Mouse (Mus musculus): ENCODE results near the gene Hspg2. TPM values are rescaled to one million over a fixed set of nuclear protein-coding genes. Genes with fewer than 3 reads are reported as not detected.
A peak's percentile ranks its signal among the peaks of the same experiment; 100 is the strongest.

Hspg2 gene
- polyA plus RNA-seq, 1 experiment from 2014 or later = 56.3 TPM

DNA sequence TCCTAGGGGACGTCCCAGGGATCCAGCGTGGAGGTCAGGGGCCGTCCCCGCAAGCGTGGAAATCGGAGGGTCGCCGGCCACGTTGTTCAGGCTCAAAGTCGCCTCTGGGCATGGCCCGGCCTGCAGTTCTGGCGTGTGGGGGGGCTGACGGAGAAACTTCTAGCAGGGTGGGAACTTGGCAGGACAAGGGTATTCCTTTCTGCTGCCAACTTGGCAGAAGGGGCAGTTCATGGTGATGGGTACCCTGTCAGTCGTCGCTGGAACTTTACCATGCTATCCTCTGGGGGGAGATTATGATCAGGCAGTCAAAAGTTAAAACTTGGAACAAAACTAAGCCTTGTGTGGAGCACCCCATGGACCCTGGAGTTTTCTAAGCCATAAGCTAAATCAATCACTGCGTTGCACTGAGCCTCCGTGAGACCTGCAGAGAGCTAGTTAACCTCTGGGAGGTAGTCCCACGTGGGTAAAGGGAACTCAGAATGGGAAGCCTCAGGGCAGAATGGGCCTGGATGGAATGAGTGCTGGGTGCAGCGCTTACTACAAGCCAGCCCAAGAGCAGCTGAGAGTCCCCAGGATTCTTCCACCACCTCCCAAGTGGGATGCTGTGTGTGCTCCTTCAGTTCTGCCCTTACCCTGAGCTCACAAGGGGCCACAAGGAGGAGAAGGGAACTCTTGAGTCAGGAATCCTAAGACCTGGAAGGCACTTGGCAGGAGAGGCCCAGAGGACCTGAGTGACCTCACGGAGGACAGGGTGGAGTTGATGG, 694 bp downstream of the Hspg2 start:
- Histone ChIP-seq H3K4me1 (ENCODE audit: control insufficient read depth, insufficient read depth, low read length) (peaks cover 67% of the 10 kb centered on the region), H3K36me3 (ENCODE audit: control insufficient read depth, insufficient read depth) (no peaks in the 10 kb centered on the region), H3K27ac (ENCODE audit: low read length) (peak overlapping the region; percentile 84), H3K4me3 (ENCODE audit: low read length) (peak overlapping the region; percentile 72), H3K4me2 (ENCODE audit: low read depth, low read length) (peak overlapping the region; percentile 82), H3K9ac (ENCODE audit: low read length) (peak overlapping the region; percentile 96), H3K9me3 (replicated peaks; ENCODE audit: control insufficient read depth, low read length) (no peaks in the 10 kb centered on the region), H3K27me3 (ENCODE audit: control insufficient read depth, insufficient read depth, low read length) (no peaks in the 10 kb centered on the region)
- WGBS = 4% methylated on average over 20 of the region's 20 CpGs
- no peak; the same call in 1 of the 2 replicates for ATAC-seq (replicated peaks; ENCODE audit: extremely low read depth, insufficient read depth, low FRiP score)

DNA sequence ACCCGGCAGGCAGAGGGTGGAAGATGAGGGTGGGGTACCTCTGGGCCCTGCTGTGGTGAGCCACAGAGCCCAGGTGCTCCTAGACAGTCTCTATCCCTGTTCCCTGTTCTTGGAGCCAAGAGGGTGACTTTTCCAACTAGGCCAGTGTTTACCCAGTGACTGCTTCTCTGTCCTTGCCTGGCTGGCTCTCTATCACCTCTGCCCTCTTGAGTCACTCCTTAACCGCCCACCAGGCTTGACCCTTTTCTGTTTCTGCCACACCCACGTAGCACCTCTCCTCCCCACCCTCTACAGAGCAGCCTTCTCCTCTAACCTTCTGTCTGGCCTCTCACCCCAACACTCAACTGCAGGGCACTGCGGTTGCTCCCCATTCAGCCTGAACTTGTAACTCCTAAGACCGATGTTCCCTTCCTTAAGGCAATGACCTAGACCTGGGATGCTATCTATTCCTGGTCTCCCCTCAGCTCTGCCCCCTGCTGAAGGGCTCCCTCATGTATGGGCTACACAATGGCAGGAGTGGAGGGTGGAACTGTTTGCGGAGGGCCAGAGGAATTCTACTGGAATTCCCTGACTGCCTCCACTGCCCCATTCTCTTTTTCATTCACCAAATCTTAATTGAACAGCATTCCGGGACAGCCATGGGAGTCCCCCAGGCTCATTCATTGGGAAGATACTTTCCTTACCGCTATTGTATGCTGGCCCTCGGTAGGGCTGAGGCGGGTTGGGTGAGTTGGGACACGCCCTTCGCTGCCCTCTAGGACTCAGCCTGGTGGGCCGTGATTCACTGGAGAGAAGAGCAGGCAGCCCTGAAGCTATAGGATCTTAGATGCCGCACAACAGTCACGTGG, 1.5 kb downstream of the Hspg2 start:
- H3K27ac ChIP-seq (ENCODE audit: low read length) = peak overlapping the region; percentile 84
- H3K4me1 ChIP-seq (ENCODE audit: control insufficient read depth, insufficient read depth, low read length) = peaks cover 71% of the 10 kb centered on the region
- H3K9ac ChIP-seq (ENCODE audit: low read length) = peak overlapping the region; percentile 96
- no peaks in the 10 kb centered on the region for H3K27me3 ChIP-seq (ENCODE audit: control insufficient read depth, insufficient read depth, low read length)
- WGBS = 24% methylated on average over 15 of the region's 15 CpGs
- peak overlapping the region; percentile 82 for H3K4me2 ChIP-seq (ENCODE audit: low read depth, low read length)
- H3K36me3 ChIP-seq (ENCODE audit: control insufficient read depth, insufficient read depth) = no peaks in the 10 kb centered on the region
- no peak for ATAC-seq (replicated peaks; ENCODE audit: extremely low read depth, insufficient read depth, low FRiP score)
- no peaks in the 10 kb centered on the region for H3K9me3 ChIP-seq (replicated peaks; ENCODE audit: control insufficient read depth, low read length)
- H3K4me3 ChIP-seq (ENCODE audit: low read length) = peak overlapping the region; percentile 72

- WGBS = 29% methylated on average over 9 of the region's 9 CpGs
- peak overlapping the region; percentile 72 for H3K4me3 ChIP-seq (ENCODE audit: low read length)
- no peaks in the 10 kb centered on the region for H3K9me3 ChIP-seq (replicated peaks; ENCODE audit: control insufficient read depth, low read length)
- peaks cover 74% of the 10 kb centered on the region for H3K4me1 ChIP-seq (ENCODE audit: control insufficient read depth, insufficient read depth, low read length)
- peak overlapping the region; percentile 82 for H3K4me2 ChIP-seq (ENCODE audit: low read depth, low read length)
- no peaks in the 10 kb centered on the region for H3K27me3 ChIP-seq (ENCODE audit: control insufficient read depth, insufficient read depth, low read length)
- H3K36me3 ChIP-seq (ENCODE audit: control insufficient read depth, insufficient read depth) = no peaks in the 10 kb centered on the region
- ATAC-seq (replicated peaks; ENCODE audit: extremely low read depth, insufficient read depth, low FRiP score) = no peak
- H3K27ac ChIP-seq (ENCODE audit: low read length) = peak overlapping the region; percentile 84
- peak overlapping the region; percentile 96 for H3K9ac ChIP-seq (ENCODE audit: low read length)
These were observed 2.2 kb downstream of the Hspg2 start for GRCm38 (mm10) chr4:137470701-137471317.

GRCm38 (mm10) chr4:137471326-137471725, 2.8 kb downstream of the Hspg2 start:
- peak overlapping the region; percentile 96 for H3K9ac ChIP-seq (ENCODE audit: low read length)

DNA sequence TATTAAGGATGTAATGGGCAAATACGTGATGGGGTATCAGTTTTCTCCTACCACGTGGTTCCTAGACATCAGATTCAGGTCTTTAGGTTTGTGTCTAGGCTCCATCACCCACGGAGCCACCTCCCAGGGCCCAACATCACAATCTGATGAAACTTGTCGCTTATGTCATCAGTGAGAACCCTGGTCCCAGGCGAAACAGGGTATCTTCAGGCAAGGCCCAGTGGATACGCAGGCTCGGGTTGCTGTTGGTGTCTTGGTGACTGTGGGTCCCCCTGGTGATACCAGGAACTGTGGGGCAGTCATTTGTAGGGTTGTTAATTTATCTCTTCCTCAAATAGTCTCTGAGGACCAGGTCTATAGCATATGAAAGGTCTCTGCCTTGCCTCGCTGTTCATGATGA, 4.7 kb downstream of the Hspg2 start:
- no peak for ATAC-seq (replicated peaks; ENCODE audit: extremely low read depth, insufficient read depth, low FRiP score)
- Histone ChIP-seq H3K4me1 (ENCODE audit: control insufficient read depth, insufficient read depth, low read length) (peaks cover 84% of the 10 kb centered on the region), H3K9ac (ENCODE audit: low read length) (peak overlapping the region; percentile 59), H3K4me2 (ENCODE audit: low read depth, low read length) (peak overlapping the region; percentile 82), H3K27ac (ENCODE audit: low read length) (peak overlapping the region; percentile 81), H3K27me3 (ENCODE audit: control insufficient read depth, insufficient read depth, low read length) (no peaks in the 10 kb centered on the region), H3K36me3 (ENCODE audit: control insufficient read depth, insufficient read depth) (no peaks in the 10 kb centered on the region), H3K4me3 (ENCODE audit: low read length) (peak overlapping the region; percentile 24), H3K9me3 (replicated peaks; ENCODE audit: control insufficient read depth, low read length) (no peaks in the 10 kb centered on the region)
- 59% methylated on average over 8 of the region's 8 CpGs for WGBS

More at GRCm38 (mm10) chr4:137471326-137471725, 2.8 kb downstream of the Hspg2 start:
- ATAC-seq (replicated peaks; ENCODE audit: extremely low read depth, insufficient read depth, low FRiP score) = no peak
- peaks cover 79% of the 10 kb centered on the region for H3K4me1 ChIP-seq (ENCODE audit: control insufficient read depth, insufficient read depth, low read length)
- H3K4me2 ChIP-seq (ENCODE audit: low read depth, low read length) = peak overlapping the region; percentile 82
- no peaks in the 10 kb centered on the region for H3K36me3 ChIP-seq (ENCODE audit: control insufficient read depth, insufficient read depth)
- peak overlapping the region; percentile 72 for H3K4me3 ChIP-seq (ENCODE audit: low read length)
- H3K27me3 ChIP-seq (ENCODE audit: control insufficient read depth, insufficient read depth, low read length) = no peaks in the 10 kb centered on the region
- 39% methylated on average over 8 of the region's 8 CpGs for WGBS
- H3K9me3 ChIP-seq (replicated peaks; ENCODE audit: control insufficient read depth, low read length) = no peaks in the 10 kb centered on the region
- peak overlapping the region; percentile 84 for H3K27ac ChIP-seq (ENCODE audit: low read length)

GRCm38 (mm10) chr4:137473701-137474388, 5.3 kb downstream of the Hspg2 start:
- no peaks in the 10 kb centered on the region for H3K9me3 ChIP-seq (replicated peaks; ENCODE audit: control insufficient read depth, low read length)
- peak overlapping the region; percentile 59 for H3K9ac ChIP-seq (ENCODE audit: low read length)
- peak overlapping the region; percentile 81 for H3K27ac ChIP-seq (ENCODE audit: low read length)
- no peaks in the 10 kb centered on the region for H3K36me3 ChIP-seq (ENCODE audit: control insufficient read depth, insufficient read depth)
- H3K27me3 ChIP-seq (ENCODE audit: control insufficient read depth, insufficient read depth, low read length) = no peaks in the 10 kb centered on the region
- 23% methylated on average over 18 of the region's 18 CpGs for WGBS
- ATAC-seq (replicated peaks; ENCODE audit: extremely low read depth, insufficient read depth, low FRiP score) = 0 out of 2 replicates have a peak, but pooled peaks have one; percentile 6
- H3K4me3 ChIP-seq (ENCODE audit: low read length) = peak overlapping the region; percentile 24
- H3K4me2 ChIP-seq (ENCODE audit: low read depth, low read length) = peak overlapping the region; percentile 82
- peaks cover 89% of the 10 kb centered on the region for H3K4me1 ChIP-seq (ENCODE audit: control insufficient read depth, insufficient read depth, low read length)

- 63% methylated on average over 7 of the region's 7 CpGs for WGBS
- no peaks in the 10 kb centered on the region for H3K9me3 ChIP-seq (replicated peaks; ENCODE audit: control insufficient read depth, low read length)
- no peak overlapping the region for H3K4me3 ChIP-seq (ENCODE audit: low read length)
- H3K36me3 ChIP-seq (ENCODE audit: control insufficient read depth, insufficient read depth) = no peaks in the 10 kb centered on the region
- no peak for ATAC-seq (replicated peaks; ENCODE audit: extremely low read depth, insufficient read depth, low FRiP score)
- peak overlapping the region; percentile 86 for H3K27ac ChIP-seq (ENCODE audit: low read length)
- peak overlapping the region; percentile 82 for H3K4me2 ChIP-seq (ENCODE audit: low read depth, low read length)
- no peaks in the 10 kb centered on the region for H3K27me3 ChIP-seq (ENCODE audit: control insufficient read depth, insufficient read depth, low read length)
- peak overlapping the region; percentile 59 for H3K9ac ChIP-seq (ENCODE audit: low read length)
- H3K4me1 ChIP-seq (ENCODE audit: control insufficient read depth, insufficient read depth, low read length) = peaks cover 98% of the 10 kb centered on the region
These were observed 6.1 kb downstream of the Hspg2 start for GRCm38 (mm10) chr4:137474694-137475093.

GRCm38 (mm10) chr4:137475271-137476050, 6.9 kb downstream of the Hspg2 start:
- Histone ChIP-seq H3K4me3 (ENCODE audit: low read length) (no peak overlapping the region), H3K9ac (ENCODE audit: low read length) (no peak overlapping the region; the same call in 1 of the 2 replicates)
- 58% methylated on average over 13 of the region's 13 CpGs for WGBS

More at GRCm38 (mm10) chr4:137475271-137476050, 6.9 kb downstream of the Hspg2 start:
- Histone ChIP-seq H3K4me1 (ENCODE audit: control insufficient read depth, insufficient read depth, low read length) (peaks cover 99% of the 10 kb centered on the region), H3K27ac (ENCODE audit: low read length) (peak overlapping the region; percentile 86), H3K9me3 (replicated peaks; ENCODE audit: control insufficient read depth, low read length) (no peaks in the 10 kb centered on the region), H3K36me3 (ENCODE audit: control insufficient read depth, insufficient read depth) (no peaks in the 10 kb centered on the region), H3K4me2 (ENCODE audit: low read depth, low read length) (peak overlapping the region; percentile 82), H3K27me3 (ENCODE audit: control insufficient read depth, insufficient read depth, low read length) (no peaks in the 10 kb centered on the region)
- ATAC-seq (replicated peaks; ENCODE audit: extremely low read depth, insufficient read depth, low FRiP score) = no peak

All from heart, embryonic 16.5 days (tissue).